Mouse (Mus musculus): ENCODE results near the gene Gm9922.
A peak's percentile ranks its signal among the peaks of the same experiment; 100 is the strongest.

Gene Gm9922

GRCm38 (mm10) chr14:101729237-101729971 is at the start of gene Gm9922, which contains the start of gene Lmo7:
TSS of gene Gm9922 (minus strand) at chr14:101729814.
TSS of gene Lmo7 (plus strand) at chr14:101729957.
- peak; percentile 26 for DNase-seq

DNA sequence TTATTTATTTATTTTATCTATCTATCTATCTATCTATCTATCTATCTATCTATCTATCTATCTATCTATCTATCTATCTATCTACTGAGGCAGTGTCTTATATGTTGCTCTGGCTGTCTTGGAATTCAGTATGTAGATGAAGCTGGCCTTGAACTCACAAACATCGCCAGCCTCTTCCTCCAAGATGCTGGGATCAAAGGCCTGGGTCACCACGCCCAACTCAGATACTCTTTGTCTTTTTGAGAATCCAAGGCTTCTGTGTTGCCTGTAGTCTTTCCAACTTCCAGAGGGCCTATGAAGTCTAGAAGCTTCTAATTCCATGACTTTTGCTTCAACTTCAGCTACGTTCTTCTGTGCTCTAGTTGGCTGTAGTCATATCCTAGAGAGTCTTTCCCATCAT is 48.8 kb upstream of the Gm9922 start:
- DNase-seq = no peak

DNA sequence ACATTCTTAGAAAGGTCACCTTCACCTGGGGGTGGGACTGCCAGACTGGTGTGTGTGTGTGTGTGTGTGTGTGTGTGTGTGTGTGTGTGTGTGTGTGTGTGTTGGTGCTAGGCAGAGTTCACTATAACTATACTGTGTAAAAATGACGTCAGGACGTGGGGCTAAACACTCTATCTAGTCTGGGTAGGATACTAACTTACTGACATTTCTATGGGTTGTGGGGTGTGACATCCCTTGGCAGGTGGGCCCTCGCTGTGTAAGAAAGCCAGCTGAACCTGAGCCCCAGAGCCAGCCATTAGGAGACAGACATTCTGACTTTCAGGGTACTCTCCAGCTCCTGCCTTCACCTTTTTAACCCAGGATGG is 47.5 kb upstream of the Gm9922 start:
- DNase-seq = no peak

- no peak for DNase-seq
Observed at GRCm38 (mm10) chr14:101776296-101777128, 46.9 kb upstream of the Gm9922 start.

- no peak for DNase-seq
Observed at GRCm38 (mm10) chr14:101774631-101775030, 45.0 kb upstream of the Gm9922 start.

DNA sequence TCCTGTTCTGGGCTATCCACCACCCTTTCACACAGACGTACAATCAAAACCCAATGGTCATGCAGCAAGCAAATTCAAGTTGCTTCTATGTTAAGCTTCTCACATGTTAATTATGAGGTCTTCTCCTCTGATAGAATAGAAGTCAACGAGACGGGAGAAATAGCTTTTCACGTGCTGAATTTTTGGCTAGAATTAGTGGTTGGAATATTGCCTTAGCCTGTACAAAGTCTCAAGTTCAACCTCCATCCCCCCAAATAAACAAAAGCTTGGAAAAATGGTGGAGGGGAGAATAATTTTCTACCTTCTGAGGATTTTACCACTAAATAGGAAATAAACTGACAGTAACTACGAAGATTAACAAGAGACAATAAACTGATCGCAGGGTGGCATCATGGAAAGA is 42.1 kb upstream of the Gm9922 start:
- no peak for DNase-seq

- no peak for DNase-seq
Observed at GRCm38 (mm10) chr14:101771336-101771735, 41.7 kb upstream of the Gm9922 start.

GRCm38 (mm10) chr14:101763762-101764295 is 34.2 kb upstream of the Gm9922 start:
- DNase-seq = no peak

DNA sequence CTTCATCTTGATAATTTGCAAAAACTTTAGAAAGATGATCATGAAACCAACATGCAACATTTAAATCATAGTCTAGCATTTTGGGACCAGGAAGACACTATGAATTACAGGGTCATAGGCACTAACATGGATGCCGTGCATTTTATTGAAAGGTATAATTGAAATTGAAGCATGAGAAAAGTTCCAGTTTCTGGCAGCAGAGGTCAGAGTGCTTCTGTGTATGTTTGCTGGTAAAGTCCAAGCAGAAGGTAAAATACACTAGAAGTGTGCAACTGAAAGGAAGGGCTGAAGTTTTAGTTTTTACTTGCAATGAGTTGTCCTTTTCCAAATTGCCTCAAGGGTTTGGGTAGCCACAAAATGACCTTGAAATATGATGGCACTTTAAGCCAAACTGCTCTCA is 32.7 kb upstream of the Gm9922 start:
- no peak for DNase-seq

DNA sequence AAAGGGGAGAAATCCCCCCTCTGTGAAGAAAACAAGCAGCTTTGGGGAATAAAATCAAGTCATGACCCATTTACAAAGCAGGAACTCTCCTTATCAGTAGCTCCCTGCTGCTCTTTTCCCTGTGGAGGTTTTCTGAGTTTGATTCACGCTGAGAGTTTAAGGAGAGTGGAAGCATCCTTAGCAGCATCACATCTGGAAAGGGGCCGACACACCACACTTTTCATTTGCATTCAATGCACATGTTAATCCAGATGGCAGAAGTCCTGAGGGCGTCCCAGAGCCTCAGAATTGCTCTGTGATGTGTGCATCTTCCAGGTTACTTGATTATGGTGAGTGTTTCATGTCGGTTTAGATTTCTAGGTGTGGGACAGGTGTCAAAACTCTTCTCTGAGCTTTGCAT is 25.8 kb upstream of the Gm9922 start:
- no peak for DNase-seq

DNA sequence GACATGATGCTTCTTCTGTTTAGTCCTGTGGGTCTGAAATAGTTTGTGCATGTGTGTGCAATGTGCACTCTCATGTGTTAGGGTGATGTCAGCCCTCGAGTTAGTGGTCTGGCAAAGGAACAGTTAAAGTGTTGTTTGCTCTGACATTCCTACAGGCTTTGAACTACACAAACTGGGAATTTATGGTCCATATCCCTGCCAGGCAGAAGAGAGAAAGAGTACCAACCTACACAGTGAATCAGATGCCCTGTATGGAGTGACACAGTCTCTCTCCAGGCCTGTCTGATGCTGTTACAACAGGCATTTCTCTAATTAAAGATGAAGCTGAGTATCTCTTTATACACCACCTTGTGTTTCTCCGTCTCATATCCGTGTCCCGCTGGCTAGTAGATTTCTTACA is 21.3 kb upstream of the Gm9922 start:
- DNase-seq = no peak

- DNase-seq = no peak
Observed at GRCm38 (mm10) chr14:101748436-101748835, 18.8 kb upstream of the Gm9922 start.

- DNase-seq = no peak
Observed at GRCm38 (mm10) chr14:101747811-101748210, 18.2 kb upstream of the Gm9922 start.

DNA sequence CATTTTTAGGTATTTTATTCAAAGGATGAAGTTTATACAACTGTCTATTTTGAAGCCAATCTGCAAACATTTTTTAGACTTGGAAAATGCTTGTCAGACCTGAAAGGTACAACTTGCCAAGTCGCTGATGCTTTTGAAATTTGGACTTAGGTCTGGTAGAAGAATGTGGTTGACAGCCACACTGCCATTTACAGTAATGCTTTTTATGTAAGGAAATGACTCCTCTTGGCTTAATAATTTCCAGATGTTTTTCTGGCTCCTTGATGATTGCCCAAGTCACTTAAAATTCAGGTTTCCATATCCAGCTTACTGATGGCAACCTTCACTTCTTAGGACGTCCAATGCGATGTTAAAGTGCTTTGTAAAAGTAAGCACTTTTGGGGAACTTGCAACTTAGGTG is 17.0 kb upstream of the Gm9922 start:
- no peak for DNase-seq

DNA sequence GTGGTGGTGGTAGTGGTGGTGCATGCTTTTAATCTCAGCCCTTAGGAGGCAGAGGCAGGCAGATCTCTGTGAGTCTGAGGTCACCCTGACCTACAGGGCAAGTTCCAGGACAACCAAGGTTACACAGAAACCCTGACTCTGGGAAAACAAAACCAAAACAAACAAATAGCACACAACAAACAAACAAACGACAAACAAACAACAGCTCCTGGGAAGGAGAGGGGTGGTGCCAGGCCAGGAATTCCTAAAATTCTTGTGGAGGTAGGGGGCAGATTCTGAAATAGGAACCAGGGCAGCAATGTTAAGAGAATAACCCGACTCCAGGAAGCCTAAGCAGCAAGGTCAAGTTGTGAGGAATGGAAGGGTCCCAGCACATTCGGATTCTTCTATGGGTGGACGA is 7.9 kb upstream of the Gm9922 start:
- no peak for DNase-seq

DNA sequence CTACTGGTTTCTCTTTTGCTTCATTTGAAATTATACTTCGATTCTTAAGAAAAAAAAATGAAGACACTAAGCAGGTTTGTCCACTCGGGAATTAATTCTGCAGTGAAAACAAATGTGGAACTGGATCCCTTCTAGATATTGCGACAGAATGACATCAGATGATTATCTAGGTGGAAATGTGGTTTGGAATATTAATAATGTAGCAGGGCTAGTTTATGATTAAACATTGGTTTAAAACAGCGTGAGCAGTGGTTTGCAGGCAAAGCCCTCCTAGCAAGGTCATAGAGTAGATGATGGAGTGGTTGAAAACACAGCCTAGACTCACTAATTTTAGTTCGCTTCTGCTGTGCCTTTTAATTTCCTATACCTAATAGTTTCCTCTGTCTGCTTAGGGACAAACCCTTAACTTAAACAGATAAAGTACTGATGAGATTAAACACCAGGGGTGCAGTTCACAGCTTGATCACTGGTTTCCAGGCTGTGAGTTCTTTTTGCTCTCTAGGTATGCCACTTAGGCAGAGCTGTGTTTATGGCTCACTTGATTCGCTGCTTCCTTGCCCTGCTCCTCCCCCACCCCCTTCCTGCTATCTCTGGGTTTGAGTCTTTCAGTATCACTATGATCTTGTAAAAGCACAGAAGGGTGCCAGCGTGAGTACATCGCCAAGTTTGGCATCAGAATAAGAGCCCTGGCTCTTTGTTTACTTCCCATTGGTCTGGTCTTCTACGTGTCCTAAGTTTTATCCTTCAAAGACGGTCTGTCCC is 4.1 kb upstream of the Gm9922 start:
- no peak for DNase-seq

GRCm38 (mm10) chr14:101729972-101730692 is 518 bp upstream of the Gm9922 start:
- no peak for DNase-seq

DNA sequence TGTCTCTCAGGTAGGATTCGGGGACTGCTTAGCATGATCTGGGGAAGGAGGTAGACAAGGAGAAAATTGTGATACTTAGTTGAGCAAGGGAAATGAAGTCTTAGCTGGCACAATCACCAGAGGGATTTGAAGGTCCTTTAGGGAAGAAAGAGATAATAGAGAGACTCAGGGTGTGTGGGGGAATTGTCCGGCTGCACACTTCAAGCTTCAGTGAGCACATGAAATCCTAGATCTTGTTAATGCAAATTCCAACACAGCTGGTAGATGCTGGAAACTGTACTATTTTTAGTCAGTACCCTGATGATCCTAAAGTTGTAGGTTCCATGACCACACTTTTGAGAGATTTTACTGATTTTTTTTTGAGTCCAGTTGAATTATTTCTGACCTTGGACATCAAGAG is 15.2 kb downstream of the Gm9922 start:
- no peak for DNase-seq

DNA sequence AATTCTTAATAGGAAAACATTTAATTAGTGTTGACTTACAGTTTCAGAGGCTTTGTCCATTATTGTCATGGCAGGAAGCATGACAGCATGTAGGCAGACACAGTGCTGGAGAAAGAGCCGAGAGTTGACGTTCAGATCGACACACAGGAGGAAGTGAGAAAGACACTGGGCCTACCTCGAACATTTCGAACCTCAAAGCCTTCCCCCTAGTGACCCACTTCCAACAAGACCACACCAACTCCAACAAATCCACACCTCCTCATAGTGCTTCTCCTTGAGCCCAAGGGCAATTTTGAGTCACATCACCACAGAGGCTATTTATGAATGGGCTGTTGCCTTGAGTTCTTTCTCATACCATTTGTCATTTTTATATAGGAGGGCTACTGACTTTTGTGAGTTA is 22.5 kb downstream of the Gm9922 start:
- DNase-seq = no peak

GRCm38 (mm10) chr14:101704479-101704878 is 25.1 kb downstream of the Gm9922 start:
- DNase-seq = no peak

DNA sequence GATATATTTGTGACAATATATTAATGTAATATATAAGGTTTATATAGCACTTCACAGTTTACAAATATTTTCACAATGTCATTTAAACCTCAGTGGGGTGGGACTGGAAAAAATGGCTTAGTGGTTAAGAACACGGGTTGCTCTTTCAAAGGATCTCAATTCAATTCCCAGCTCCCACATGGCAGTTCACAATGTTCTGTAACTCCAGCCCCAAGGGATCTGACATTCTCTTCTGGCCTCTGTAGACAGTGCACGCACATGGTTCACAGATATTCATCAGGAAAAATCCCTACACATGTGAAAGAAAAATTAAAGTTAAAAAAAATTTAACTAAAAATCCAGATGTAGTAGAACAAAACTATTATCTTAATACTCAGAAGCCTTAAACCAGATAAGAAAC is 41.2 kb downstream of the Gm9922 start:
- DNase-seq = no peak

GRCm38 (mm10) chr14:101687696-101688095 is 41.9 kb downstream of the Gm9922 start:
- DNase-seq = no peak

All from right cerebral cortex, postnatal 4 days (tissue).